Comparison of ENCODE assay signal across 8 mouse cellular contexts in genomic region chr13:119341833-119342232, GRCm38 (mm10).
DNase-seq lines count a peak whose midpoint lies in the region; ATAC-seq lines count a peak whose summit lies in the region.

No protein-coding gene starts in this region.

- H3K36me3 ChIP-seq in kidney, embryonic 15.5 days: peaks cover 24% of the 10 kb centered on the region; the same call in 1 of the 2 replicates

- H3K27me3 ChIP-seq in kidney, embryonic 15.5 days: no peaks in the 10 kb centered on the region

- peak; percentile 84; the same call in 1 of the 2 replicates for ATAC-seq in frontal cortex, adult (ENCODE audit: low TSS enrichment)
- ATAC-seq in kidney, embryonic 15.5 days (replicated peaks; ENCODE audit: low FRiP score): peak; percentile 52; the same call in 1 of the 2 replicates
- ATAC-seq in megakaryocyte progenitor cell, adult 5-6 weeks (replicated peaks; ENCODE audit: poor library complexity): peak; percentile 96

- 35% methylated on average over 2 of the region's 2 CpGs for WGBS in kidney, embryonic 15.5 days

- no peaks in the 10 kb centered on the region for H3K4me1 ChIP-seq in kidney, embryonic 15.5 days

- H3K4me2 ChIP-seq in kidney, embryonic 15.5 days: no peak overlapping the region

- H3K4me3 ChIP-seq in kidney, embryonic 15.5 days (replicated peaks): no peak overlapping the region

- H3K9me3 ChIP-seq in kidney, embryonic 15.5 days (replicated peaks): no peaks in the 10 kb centered on the region

- H3K9ac ChIP-seq in kidney, embryonic 15.5 days: no peak overlapping the region

- no peak overlapping the region for H3K27ac ChIP-seq in kidney, embryonic 15.5 days

- DNase-seq in frontal cortex, postnatal 25 days (ENCODE audit: low spot score in 2 of 2): no peak
- peak; percentile 54 for DNase-seq in right cerebral cortex, postnatal 4 days
- no peak for DNase-seq in right cerebral cortex, postnatal 25 days
- peak; percentile 83 for DNase-seq in embryo, embryonic 10 days (ENCODE audit: low spot score)
- DNase-seq in urinary bladder, postnatal 36 days (ENCODE audit: low spot score in 2 of 2): no peak

Comparison
In these comparisons a context has a peak if more than half of its experiments do, and no peak if none do; other contexts are left out.
1. DNase-seq: peak in right cerebral cortex, postnatal 4 days (single experiment) and embryo, embryonic 10 days (single experiment); none in frontal cortex, postnatal 25 days (0 of 2), right cerebral cortex, postnatal 25 days (single experiment) and urinary bladder, postnatal 36 days (0 of 2).
2. Peak in every context shown above with its lines, with median percentiles within 50 percentile points of each other: ATAC-seq.